Mouse (Mus musculus): ENCODE results near the gene Hoxd13. TPM values are rescaled to one million over a fixed set of nuclear protein-coding genes. Genes with fewer than 3 reads are reported as not detected.
A peak's percentile ranks its signal among the peaks of the same experiment; 100 is the strongest.

The Hoxd13 gene
- polyA plus RNA-seq, 1 experiment from 2014 or later: not detected

DNA sequence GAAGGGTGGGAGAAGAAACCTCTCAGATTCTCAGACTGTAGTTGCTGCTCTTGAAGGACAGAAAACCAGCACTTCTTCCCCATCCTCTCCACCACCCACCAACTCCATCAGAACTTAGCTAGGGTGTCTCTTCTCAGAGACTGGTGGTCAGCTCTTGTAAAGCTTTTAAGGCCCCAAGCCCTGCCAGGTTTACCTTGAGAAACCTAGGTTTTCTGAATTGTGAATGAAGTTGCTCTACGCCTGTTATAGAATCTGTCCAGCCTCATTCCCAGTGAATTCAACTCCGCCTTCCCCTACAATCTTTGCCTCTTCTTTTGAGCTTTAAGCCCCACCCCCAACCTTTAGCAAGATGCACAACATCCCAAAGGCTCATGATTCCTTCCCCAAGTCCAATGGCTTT lies 9.0 kb downstream of the Hoxd13 start:
- H3K4me2 ChIP-seq (replicated peaks; ENCODE audit: low read depth): no peak overlapping the region
- no peak for TF ChIP-seq CTCF (IDR thresholded peaks at IDR 0.05; ENCODE audit: low read depth)
- no peak for ATAC-seq
- H3K9ac ChIP-seq (ENCODE audit: low read depth, low read length): no peak overlapping the region
- WGBS: 23% methylated on average over 2 of the region's 2 CpGs
- no peaks in the 10 kb centered on the region for H3K9me3 ChIP-seq (ENCODE audit: control insufficient read depth)
- H3K36me3 ChIP-seq (ENCODE audit: control insufficient read depth, insufficient read depth): no peaks in the 10 kb centered on the region
- no peaks in the 10 kb centered on the region for H3K4me1 ChIP-seq (replicated peaks; ENCODE audit: control insufficient read depth, insufficient read depth, low read length)
- H3K27ac ChIP-seq (ENCODE audit: low read depth, low read length): no peak overlapping the region
- no peak overlapping the region for H3K4me3 ChIP-seq (ENCODE audit: low read depth, low read length)
- peaks cover 100% of the 10 kb centered on the region for H3K27me3 ChIP-seq (replicated peaks; ENCODE audit: control insufficient read depth, insufficient read depth, low read length)

DNA sequence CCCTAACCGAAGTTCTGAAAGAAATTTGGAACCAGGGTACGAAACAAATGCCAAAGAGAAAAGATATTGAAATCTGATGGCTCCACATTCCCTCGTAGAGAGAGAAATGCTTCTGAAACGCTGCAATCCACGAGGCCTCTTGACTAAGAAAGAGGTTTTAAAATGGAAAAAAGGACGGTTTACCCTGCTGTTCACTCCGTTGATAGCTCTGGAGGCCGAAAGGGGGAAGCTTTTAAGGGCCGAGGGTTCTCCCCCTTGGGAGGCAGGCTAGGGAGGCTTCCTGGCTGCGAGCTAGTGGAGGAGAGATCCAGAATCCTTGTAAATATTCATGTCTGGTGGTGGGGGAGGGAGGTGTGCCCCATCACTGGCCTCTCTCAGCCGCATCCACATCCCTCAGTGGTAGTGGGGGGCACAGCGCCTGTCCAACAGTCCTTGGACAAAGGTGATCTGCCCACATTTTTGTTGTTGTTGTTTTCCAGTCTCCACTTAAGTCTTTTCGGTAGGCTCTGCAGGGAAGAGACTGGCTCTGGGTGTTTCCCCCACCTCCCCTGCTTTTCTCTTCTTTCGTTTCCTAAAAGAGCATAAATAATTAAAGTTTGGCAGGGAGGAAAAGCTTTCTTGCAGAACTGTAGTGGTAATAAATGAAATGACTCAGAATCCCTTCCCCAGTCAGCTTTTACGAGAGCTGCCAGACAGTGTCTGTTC lies 10.9 kb downstream of the Hoxd13 start, which contains the start of gene Hoxd11:
Gene Hoxd11, plus strand, starts transcription at position 667 of the 705 bp plus-strand sequence.
- Histone ChIP-seq H3K27me3 (replicated peaks; ENCODE audit: control insufficient read depth, insufficient read depth, low read length) (peaks cover 100% of the 10 kb centered on the region), H3K4me2 (replicated peaks; ENCODE audit: low read depth) (no peak within 1 kb of the TSS; the same call in 1 of the 2 replicates)
- 3% methylated on average over 15 of the region's 15 CpGs for WGBS

DNA sequence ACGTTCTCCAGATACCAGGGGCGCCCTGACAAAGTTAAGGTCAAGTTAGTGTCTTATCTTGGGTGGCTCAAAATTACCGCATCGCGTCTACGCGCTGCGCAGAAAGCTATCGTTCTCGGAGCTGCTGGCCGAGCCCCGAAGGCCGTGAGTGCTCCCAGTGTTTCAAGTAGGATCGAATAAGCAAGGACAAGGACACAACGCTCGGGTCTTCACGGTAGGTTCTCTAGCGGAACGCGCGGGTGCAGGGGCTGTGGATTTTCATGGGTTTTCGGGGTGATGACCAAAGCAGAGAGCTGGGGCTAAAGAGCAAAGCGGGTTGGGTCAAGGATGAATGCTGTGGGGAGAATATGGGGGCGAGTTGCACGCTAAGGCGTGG lies 11.5 kb downstream of the Hoxd13 start:
- no peaks in the 10 kb centered on the region for H3K9me3 ChIP-seq (ENCODE audit: control insufficient read depth)
- ATAC-seq: no peak
- no peak overlapping the region for H3K9ac ChIP-seq (ENCODE audit: low read depth, low read length)
- H3K4me3 ChIP-seq (ENCODE audit: low read depth, low read length): peak overlapping the region; percentile 12; the same call in 1 of the 2 replicates
- H3K4me2 ChIP-seq (replicated peaks; ENCODE audit: low read depth): no peak overlapping the region
- no peaks in the 10 kb centered on the region for H3K4me1 ChIP-seq (replicated peaks; ENCODE audit: control insufficient read depth, insufficient read depth, low read length)
- H3K36me3 ChIP-seq (ENCODE audit: control insufficient read depth, insufficient read depth): no peaks in the 10 kb centered on the region
- 2% methylated on average over 26 of the region's 26 CpGs for WGBS
- peaks cover 100% of the 10 kb centered on the region for H3K27me3 ChIP-seq (replicated peaks; ENCODE audit: control insufficient read depth, insufficient read depth, low read length)
- H3K27ac ChIP-seq (ENCODE audit: low read depth, low read length): no peak overlapping the region
- TF ChIP-seq CTCF (IDR thresholded peaks at IDR 0.05; ENCODE audit: low read depth): no peak

More for the DNA sequence above, 10.9 kb downstream of the Hoxd13 start, which contains the start of gene Hoxd11:
- Histone ChIP-seq H3K9ac (ENCODE audit: low read depth, low read length) (no peak within 1 kb of the TSS), H3K4me3 (ENCODE audit: low read depth, low read length) (peak within 1 kb of the TSS; percentile 12; the same call in 1 of the 2 replicates), H3K4me1 (replicated peaks; ENCODE audit: control insufficient read depth, insufficient read depth, low read length) (no peaks in the 10 kb centered on the region), H3K9me3 (ENCODE audit: control insufficient read depth) (no peaks in the 10 kb centered on the region), H3K27ac (ENCODE audit: low read depth, low read length) (no peak within 1 kb of the TSS), H3K36me3 (ENCODE audit: control insufficient read depth, insufficient read depth) (no peaks in the 10 kb centered on the region)
- TF ChIP-seq CTCF (IDR thresholded peaks at IDR 0.05; ENCODE audit: low read depth): no peak
- no peak for ATAC-seq

DNA sequence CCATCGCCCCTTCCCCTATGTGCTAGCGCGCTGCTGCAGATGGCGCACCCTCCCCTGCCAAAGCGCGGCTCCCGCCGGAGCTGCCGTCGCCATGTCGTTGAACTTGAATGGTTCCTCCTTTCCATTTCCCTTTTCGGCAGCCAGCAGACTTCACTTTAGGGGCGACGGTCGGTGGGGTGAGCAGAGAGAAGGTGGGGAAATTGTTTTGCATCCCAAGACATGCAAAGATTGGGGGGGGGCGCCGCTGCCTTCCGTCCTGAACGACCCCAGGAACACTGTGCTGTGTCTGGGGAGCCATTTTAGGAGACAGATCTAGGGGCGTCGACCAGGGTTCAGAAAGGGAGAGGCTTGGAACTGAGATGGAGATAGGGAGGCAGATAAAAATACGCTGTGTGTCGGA lies 11.9 kb downstream of the Hoxd13 start:
- no peak for ATAC-seq
- Histone ChIP-seq H3K36me3 (ENCODE audit: control insufficient read depth, insufficient read depth) (no peaks in the 10 kb centered on the region), H3K4me1 (replicated peaks; ENCODE audit: control insufficient read depth, insufficient read depth, low read length) (no peaks in the 10 kb centered on the region), H3K9ac (ENCODE audit: low read depth, low read length) (no peak overlapping the region), H3K27ac (ENCODE audit: low read depth, low read length) (no peak overlapping the region), H3K27me3 (replicated peaks; ENCODE audit: control insufficient read depth, insufficient read depth, low read length) (peaks cover 100% of the 10 kb centered on the region), H3K4me2 (replicated peaks; ENCODE audit: low read depth) (no peak overlapping the region), H3K9me3 (ENCODE audit: control insufficient read depth) (no peaks in the 10 kb centered on the region), H3K4me3 (ENCODE audit: low read depth, low read length) (peak overlapping the region; percentile 12; the same call in 1 of the 2 replicates)
- WGBS: 1% methylated on average over 23 of the region's 23 CpGs
- no peak for TF ChIP-seq CTCF (IDR thresholded peaks at IDR 0.05; ENCODE audit: low read depth)

DNA sequence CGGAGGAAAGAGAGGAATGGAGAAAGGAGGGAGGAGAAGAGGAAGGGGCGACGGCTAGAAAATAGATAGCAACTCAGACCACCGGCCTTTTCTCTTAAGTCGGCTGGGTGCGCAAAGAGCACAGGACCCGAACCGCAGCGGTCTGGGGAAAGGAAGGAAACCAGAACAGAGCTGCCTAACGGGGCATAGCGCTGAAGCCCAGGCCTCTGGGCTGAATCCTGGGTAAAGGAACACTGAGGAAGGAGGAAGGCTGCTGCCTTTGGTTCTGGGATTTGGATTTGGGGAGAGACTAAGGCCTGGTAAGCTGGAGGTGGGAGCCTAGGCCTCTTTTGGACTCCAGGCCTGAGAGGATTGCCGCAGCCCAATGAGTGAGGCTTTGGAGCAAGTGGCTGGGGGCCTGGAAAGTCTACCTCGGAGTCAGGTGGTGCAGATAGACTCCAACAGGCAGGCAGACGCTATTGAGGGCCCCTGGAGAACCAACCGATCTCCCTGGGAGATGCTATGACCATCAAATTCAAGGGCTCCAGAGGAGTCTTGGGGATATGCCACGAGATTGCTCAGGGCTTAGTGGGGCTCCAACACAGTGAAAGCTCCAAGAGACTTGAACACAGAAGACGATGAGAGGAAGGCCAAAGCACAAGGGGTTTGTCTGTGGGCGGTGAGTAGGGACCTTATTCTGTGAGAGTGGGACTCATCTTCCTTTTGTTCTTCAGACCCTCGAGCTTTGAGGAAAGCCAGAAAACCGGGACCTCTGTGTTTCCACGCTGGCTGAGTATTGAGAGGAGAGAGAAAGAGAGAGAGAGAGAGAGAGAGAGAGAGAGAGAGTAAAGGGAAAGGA lies 12.7 kb downstream of the Hoxd13 start:
- Histone ChIP-seq H3K9me3 (ENCODE audit: control insufficient read depth) (no peaks in the 10 kb centered on the region), H3K4me1 (replicated peaks; ENCODE audit: control insufficient read depth, insufficient read depth, low read length) (no peaks in the 10 kb centered on the region), H3K4me2 (replicated peaks; ENCODE audit: low read depth) (no peak overlapping the region), H3K9ac (ENCODE audit: low read depth, low read length) (no peak overlapping the region), H3K27ac (ENCODE audit: low read depth, low read length) (no peak overlapping the region), H3K27me3 (replicated peaks; ENCODE audit: control insufficient read depth, insufficient read depth, low read length) (peaks cover 100% of the 10 kb centered on the region), H3K36me3 (ENCODE audit: control insufficient read depth, insufficient read depth) (no peaks in the 10 kb centered on the region), H3K4me3 (ENCODE audit: low read depth, low read length) (no peak overlapping the region)
- no peak for TF ChIP-seq CTCF (IDR thresholded peaks at IDR 0.05; ENCODE audit: low read depth)
- ATAC-seq: no peak
- WGBS: 5% methylated on average over 21 of the region's 21 CpGs
